Mouse (Mus musculus) embryonic fibroblast, embryonic 13.5 days (primary cell): ENCODE data around the gene Otud3. TPM values are rescaled to one million over a fixed set of nuclear protein-coding genes. Genes with fewer than 3 reads are reported as not detected.
"Not testable (repeated sequence)": the region's sequence is repeated elsewhere in the genome, so short reads cannot be mapped to it uniquely, and the experiment has no call there.

Source experiments
- H3K27ac ChIP-seq: 2 replicates; pipeline ENCODE4 v1.5.1; 2012; ENCODE audit warnings: low read length, control low read depth, inconsistent platforms; ENCODE audit not compliant: insufficient read depth
- H3K4me1 ChIP-seq: 2 replicates; pipeline ENCODE4 v1.6.1; 2011; ENCODE audit warnings: low read length; ENCODE audit not compliant: control insufficient read depth, insufficient read depth
- H3K4me3 ChIP-seq: 2 replicates; pipeline ENCODE4 v1.5.1; 2011; ENCODE audit warnings: mild to moderate bottlenecking, control low read depth, low read length; ENCODE audit not compliant: insufficient read depth
- CTCF ChIP-seq: IDR thresholded peaks from 2 replicates; pipeline ENCODE4 v1.5.1; 2011; ENCODE audit warnings: mild to moderate bottlenecking, control low read depth, low read length, moderate library complexity, borderline replicate concordance; ENCODE audit not compliant: insufficient read depth
- POLR2A ChIP-seq: IDR thresholded peaks from 2 replicates; pipeline ENCODE4 v1.6.1; 2011; ENCODE audit warnings: low read depth, mild to moderate bottlenecking, control low read depth, low read length, moderate library complexity
- polyA plus RNA-seq: library from polyadenylated mRNA; stranded (reverse); fragments of >200 nt; gene quantifications from 2 replicates; pipeline ENCODE4 v1.2.4, GENCODE M21; 2011; ENCODE audit warnings: low read depth; ENCODE audit not compliant: missing spikeins, insufficient read length

The Otud3 gene
- polyA plus RNA-seq, 1 experiment = 9.2 TPM

DNA sequence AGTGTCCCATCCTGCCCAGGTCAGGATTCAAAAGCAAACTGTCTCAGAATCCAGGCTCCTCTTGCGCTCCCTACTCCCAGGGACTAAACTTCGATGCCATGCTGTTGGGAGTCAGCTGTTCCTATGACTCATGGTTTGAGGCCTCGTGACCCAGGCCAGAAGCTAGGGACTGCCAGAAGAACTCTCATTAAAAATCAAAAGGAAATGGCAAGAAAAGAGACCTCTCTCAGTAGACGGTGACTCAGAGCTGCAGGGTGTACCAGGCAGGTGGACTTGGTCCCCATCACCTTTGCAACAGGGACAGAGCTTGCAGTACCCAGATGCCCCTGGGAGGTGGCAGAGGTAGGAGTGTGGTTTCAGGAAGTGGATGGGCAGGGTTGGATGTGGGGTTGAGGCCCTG is 36.0 kb downstream of the Otud3 start, which contains the start of gene Pla2g2e:
Gene Pla2g2e (plus strand): TSS at position 212 of the 400 bp plus-strand sequence.
- Histone ChIP-seq H3K4me3 (no peak within 1 kb of the TSS), H3K27ac (0 out of 2 replicates have a peak within 1 kb of the TSS, but pooled peaks have one; percentile 1), H3K4me1 (peaks cover 2% of the 10 kb centered on the region; the same call in 1 of the 2 replicates)
- no peak for TF ChIP-seq CTCF

DNA sequence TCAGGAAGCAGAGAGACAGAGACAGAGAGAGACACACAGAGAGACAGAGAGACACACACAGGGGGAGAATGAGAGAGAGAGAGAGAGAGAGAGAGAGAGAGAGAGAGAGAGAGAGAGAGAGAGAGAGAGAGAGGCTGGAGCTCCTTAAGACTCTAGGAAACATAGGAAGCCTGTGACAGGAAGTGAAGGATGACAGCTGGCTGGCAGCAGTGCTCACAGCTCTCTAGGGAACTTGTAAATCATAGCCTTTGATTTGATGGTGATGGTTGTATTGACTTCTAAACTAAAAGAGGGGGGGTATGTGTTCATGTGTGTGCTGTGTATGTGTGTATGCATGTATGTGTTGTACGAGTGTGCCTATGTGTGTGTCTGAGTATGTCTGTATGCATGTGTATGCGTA is 37.8 kb downstream of the Otud3 start:
- Histone ChIP-seq H3K4me1 (peaks cover 2% of the 10 kb centered on the region; the same call in 1 of the 2 replicates), H3K4me3 (no peak overlapping the region), H3K27ac (no peak overlapping the region)
- TF ChIP-seq CTCF = no peak
- TF ChIP-seq POLR2A = no peak

DNA sequence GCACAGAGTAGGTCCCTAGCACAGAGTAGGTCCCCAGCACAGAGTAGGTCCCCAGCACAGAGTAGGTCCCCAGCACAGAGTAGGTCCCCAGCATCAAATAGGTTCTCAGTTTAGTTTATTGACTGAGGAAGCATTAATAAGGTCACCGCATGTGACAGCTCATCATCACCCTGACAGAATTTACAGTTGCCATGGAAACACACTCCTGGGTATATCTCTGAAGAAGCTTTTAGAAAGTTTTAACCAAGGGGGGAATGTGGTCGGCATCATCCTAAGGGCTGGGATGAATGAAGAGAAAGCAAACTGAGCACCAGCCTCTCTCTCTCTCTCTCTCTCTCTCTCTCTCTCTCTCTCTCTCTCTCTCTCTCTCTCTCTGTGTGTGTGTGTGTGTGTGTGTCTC is 38.5 kb downstream of the Otud3 start:
- not testable (repeated sequence) for H3K27ac ChIP-seq, H3K4me1 ChIP-seq, H3K4me3 ChIP-seq

- Histone ChIP-seq H3K27ac (no peak within 1 kb of the TSS), H3K4me3 (no peak within 1 kb of the TSS), H3K4me1 (peaks cover 2% of the 10 kb centered on the region; the same call in 1 of the 2 replicates)
- no peak for TF ChIP-seq POLR2A
- no peak for TF ChIP-seq CTCF
Measured at GRCm38 (mm10) chr4:138873864-138874263, 39.9 kb downstream of the Otud3 start, which contains the start of gene Gm13030. Gm13030 (minus strand) TSS chr4:138873964.

DNA sequence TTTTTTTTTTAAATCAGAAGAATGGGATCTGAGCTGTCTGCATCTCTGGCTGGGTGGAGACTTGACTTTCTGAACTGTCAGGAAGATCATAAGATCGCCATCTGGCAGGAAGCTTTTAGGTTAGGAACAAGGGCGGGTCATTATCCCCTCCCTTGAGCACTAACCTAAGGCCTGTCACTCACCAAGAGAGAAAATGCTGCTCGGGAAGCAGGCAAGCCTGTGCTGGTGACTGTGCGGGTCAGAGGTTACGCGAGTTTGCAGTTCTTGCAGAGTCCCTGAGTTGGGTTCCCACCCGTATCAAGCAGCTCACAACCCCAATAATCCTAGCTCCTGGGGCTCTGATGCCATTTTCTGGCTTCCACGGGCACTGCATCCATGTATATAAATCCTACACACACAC is 45.1 kb downstream of the Otud3 start:
- no peak for TF ChIP-seq POLR2A
- no peak for TF ChIP-seq CTCF
- no peak overlapping the region for H3K4me3 ChIP-seq
- no peaks in the 10 kb centered on the region for H3K4me1 ChIP-seq
- H3K27ac ChIP-seq = no peak overlapping the region

GRCm38 (mm10) chr4:138866413-138866812 is 47.3 kb downstream of the Otud3 start:
- Histone ChIP-seq H3K27ac (no peak overlapping the region), H3K4me1 (no peaks in the 10 kb centered on the region), H3K4me3 (no peak overlapping the region)
- peak; percentile 50; the same call in 1 of the 2 replicates for TF ChIP-seq CTCF
- TF ChIP-seq POLR2A = no peak

GRCm38 (mm10) chr4:138865991-138866390 is 47.8 kb downstream of the Otud3 start:
- Histone ChIP-seq H3K27ac (no peak overlapping the region), H3K4me3 (no peak overlapping the region)
- no peak for TF ChIP-seq POLR2A
- no peak for TF ChIP-seq CTCF

DNA sequence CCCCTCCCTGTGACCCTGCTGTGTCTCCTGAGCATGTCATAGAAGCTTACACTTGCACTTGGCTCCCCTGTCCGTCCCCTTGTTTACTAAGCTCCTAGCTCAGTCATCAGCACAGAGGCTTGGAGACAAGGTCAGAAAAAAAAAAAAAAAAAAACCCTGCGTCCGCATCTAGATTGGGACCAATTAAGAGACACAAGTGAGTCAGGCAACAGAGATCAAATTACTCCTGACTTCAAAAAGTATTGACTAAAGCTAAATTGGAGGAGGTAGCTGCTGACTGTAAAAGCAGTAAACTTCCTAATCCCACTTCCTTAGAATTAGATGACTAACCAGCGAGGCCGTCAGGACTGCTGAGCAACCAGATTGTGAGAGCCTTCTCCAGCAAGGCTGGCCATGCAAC is 48.7 kb downstream of the Otud3 start:
- H3K4me3 ChIP-seq = no peak overlapping the region
- no peaks in the 10 kb centered on the region for H3K4me1 ChIP-seq
- H3K27ac ChIP-seq = no peak overlapping the region
- no peak for TF ChIP-seq CTCF
- TF ChIP-seq POLR2A = no peak

More at GRCm38 (mm10) chr4:138865991-138866390, 47.8 kb downstream of the Otud3 start:
- no peaks in the 10 kb centered on the region for H3K4me1 ChIP-seq

DNA sequence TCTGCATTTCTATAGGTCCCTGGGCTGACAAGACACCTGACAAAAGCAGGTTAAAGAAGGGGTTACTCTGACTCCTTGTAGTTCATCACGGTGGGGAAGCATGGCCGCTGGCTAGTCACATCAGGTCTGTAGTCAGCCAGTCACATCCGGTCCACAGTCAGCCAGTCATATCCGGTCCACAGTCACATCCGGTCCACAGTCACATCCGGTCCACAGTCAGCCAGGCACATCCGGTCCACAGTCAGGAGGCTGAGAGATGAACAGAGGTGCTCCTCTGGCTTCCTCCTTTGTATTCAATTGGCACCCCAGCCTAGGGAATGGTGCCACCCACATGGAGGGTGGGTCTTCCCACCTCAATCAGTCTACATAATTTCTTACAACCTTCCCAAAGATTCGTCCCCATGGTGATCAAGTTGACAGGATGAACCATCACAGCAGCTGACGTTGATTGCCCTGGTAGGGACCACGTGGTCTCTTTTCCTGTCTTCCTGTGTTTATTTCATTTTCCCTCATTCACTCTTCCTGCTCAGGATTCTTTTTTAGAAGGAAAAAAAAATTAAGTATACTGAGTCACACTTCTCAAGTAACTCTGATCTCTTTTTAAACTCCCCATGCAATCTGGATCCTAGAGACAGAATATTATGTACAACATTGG is 50.3 kb downstream of the Otud3 start, which contains the start of gene Pla2g5:
Gene Pla2g5 (minus strand): TSS at position 139 of the 655 bp plus-strand sequence.
- Histone ChIP-seq H3K4me1 (no peaks in the 10 kb centered on the region), H3K27ac (no peak within 1 kb of the TSS), H3K4me3 (no peak within 1 kb of the TSS)
- TF ChIP-seq POLR2A = no peak
- no peak for TF ChIP-seq CTCF

- H3K4me3 ChIP-seq = no peak overlapping the region
- H3K4me1 ChIP-seq = no peaks in the 10 kb centered on the region
- no peak overlapping the region for H3K27ac ChIP-seq
- TF ChIP-seq CTCF (peak; percentile 37; the same call in 1 of the 2 replicates), POLR2A (no peak)
Measured at GRCm38 (mm10) chr4:138859728-138860127, 54.0 kb downstream of the Otud3 start.
